Mouse (Mus musculus): ENCODE measurements around the gene Vmn1r35. TPM values are rescaled to one million over a fixed set of nuclear protein-coding genes. Genes with fewer than 3 reads are reported as not detected.
"Not testable (repeated sequence)": the region's sequence is repeated elsewhere in the genome, so short reads cannot be mapped to it uniquely, and the experiment has no call there.

The Vmn1r35 gene
- total RNA-seq (2015) = not detected in 2 replicates
- total RNA-seq (2017) = not detected in 2 replicates

DNA sequence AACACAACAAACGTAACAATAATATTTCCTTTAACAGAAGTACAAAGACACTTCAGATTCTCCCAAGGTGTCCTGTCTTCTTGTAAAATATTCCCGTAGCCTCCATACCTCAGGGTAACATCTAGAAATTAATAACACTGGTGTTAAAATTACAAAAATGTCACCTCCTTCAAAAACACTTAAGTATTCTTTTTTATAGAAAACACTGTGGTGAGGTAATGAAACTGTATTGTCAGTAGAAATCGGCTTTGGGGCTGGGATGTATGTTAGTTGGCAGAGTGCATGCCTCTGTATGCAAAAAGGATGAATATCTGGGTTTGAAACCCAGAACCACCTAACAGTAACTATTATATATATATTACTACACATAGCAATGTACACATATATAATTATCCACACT lies at the start of gene Vmn1r35:
Gene Vmn1r35 (minus strand): TSS at position 101 of the 400 bp plus-strand sequence.
- no peak for ATAC-seq (replicated peaks; ENCODE audit: poor library complexity)

DNA sequence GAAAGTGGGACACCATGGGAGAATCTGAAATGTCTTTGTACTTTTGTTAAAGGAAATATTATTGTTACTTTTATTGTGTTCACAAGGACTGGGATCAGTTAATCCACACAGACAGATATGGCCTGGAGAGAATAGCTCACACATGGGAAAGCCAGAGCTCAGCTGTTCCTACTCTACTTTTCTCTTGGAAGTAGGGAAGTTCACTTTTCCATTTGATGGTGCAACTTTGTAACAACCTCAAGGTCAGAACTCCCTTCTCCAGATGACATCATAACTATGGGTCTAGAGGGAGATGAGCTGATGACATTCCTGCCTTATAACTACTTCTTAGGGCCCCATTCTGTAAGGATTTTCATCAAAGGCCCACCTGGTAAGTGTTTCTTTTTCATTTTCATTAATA lies 43.4 kb upstream of the Vmn1r35 start, which contains the start of gene Vmn1r37:
Gene Vmn1r37 (plus strand): TSS at position 301 of the 400 bp plus-strand sequence.
- not testable (repeated sequence) for ATAC-seq (replicated peaks; ENCODE audit: poor library complexity)

DNA sequence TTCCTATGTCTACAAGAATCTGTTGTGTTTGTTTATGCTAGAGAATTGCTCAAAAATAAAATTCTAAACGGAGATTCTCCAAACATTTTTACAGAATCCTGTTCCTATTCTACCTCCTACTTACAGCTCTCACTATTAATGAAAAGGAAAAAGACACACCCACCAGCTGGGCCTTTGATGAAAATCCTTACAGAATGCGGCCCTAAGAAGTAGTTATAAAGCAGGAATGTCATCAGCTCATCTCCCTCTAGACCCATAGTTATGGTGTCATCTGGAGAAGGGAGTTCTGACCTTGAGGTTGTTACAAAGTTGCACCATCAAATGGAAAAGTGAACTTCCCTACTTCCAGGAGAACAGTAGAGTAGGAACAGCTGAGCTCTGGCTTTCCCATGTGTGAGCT lies 33.4 kb upstream of the Vmn1r35 start, which contains the start of gene Vmn1r36:
Gene Vmn1r36 (minus strand): TSS at position 101 of the 400 bp plus-strand sequence.
- not testable (repeated sequence) for ATAC-seq (replicated peaks; ENCODE audit: poor library complexity)

DNA sequence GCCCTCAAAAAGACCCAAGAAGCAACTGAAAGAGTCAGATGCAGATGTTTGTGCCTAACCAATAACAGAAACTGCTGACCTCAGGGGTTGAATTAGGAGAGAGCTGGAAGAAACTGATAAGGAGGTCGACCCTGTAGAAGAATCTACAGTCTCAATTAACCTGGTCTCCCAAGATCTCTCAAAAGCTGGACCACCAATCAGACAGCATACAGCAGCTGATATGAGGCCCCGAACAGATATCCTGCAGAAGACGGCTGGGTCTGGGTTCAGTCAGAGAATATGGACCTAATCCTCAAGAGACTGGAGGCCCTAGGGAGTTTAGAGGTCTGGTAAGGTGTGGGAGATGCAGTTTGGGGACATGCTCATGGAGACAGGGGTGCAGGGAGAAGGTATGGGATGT lies 28.1 kb upstream of the Vmn1r35 start:
- ATAC-seq (replicated peaks; ENCODE audit: poor library complexity) = peak; percentile 84

DNA sequence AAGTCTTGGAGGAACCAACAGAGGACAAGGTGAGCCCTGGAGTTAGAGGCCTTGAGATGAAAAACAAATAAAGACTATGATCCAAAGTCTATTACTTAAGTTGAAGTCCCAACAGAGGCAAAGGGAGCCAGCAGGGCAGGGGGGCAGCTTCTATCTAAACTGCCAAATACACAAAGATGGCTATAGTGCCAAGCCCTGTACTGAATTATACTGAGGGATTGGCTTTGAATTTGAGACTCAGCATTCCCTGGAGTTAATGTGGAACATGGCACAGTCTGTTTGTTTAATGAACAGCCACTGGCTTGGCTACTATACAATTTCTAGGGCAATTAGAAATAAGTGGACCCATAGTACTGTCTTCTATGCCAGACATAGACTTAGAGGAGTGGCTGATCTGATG lies 23.2 kb upstream of the Vmn1r35 start:
- no peak for ATAC-seq (replicated peaks; ENCODE audit: poor library complexity)

DNA sequence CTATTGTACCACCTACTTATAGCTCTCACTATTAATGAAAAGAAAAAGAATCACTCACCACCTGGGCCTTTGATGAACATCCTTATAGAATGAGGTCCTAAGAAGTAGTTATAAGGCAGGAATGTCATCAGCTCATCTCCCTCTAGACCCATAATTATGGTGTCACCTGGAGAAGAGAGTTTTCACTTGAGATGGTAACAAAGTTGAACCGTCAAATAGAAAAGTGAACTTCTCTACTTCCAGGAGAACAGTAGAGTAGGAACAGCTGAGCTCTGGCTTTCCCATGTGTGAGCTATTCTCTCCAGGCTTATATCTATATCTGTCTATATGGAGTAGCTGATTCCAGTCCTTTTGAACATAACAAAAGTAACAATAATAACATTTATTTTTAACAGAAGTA lies 41.9 kb downstream of the Vmn1r35 start, which contains the start of gene Vmn1r34:
Gene Vmn1r34 (minus strand): TSS at position 101 of the 400 bp plus-strand sequence.
- ATAC-seq (replicated peaks; ENCODE audit: poor library complexity) = no peak

Other genes starting within 250 kb of the Vmn1r35 start
- 211 TPM in 2 replicates for gene Mad2l1, start 150.5 kb downstream of the Vmn1r35 start, total RNA-seq (2015)
- 125 and 137 TPM in 2 replicates for gene Mad2l1, start 150.5 kb downstream of the Vmn1r35 start, total RNA-seq (2017)
- gene Vmn1r32, start 125.8 kb downstream of the Vmn1r35 start, total RNA-seq (2015) = not detected in 2 replicates
- gene Vmn1r32, start 125.8 kb downstream of the Vmn1r35 start, total RNA-seq (2017) = not detected in 2 replicates
- not detected in 2 replicates for gene Vmn1r33, start 67.6 kb downstream of the Vmn1r35 start, total RNA-seq (2015)
- not detected in 2 replicates for gene Vmn1r33, start 67.6 kb downstream of the Vmn1r35 start, total RNA-seq (2017)
- gene Vmn1r34, start 42.0 kb downstream of the Vmn1r35 start, total RNA-seq (2015) = not detected in 2 replicates
- gene Vmn1r34, start 42.0 kb downstream of the Vmn1r35 start, total RNA-seq (2017) = not detected in 2 replicates
- gene Vmn1r36, start 33.3 kb upstream of the Vmn1r35 start, total RNA-seq (2015) = not detected in 2 replicates
- gene Vmn1r36, start 33.3 kb upstream of the Vmn1r35 start, total RNA-seq (2017) = not detected in 2 replicates
- gene Vmn1r37, start 43.5 kb upstream of the Vmn1r35 start, total RNA-seq (2015) = not detected in 2 replicates
- gene Vmn1r37, start 43.5 kb upstream of the Vmn1r35 start, total RNA-seq (2017) = not detected in 2 replicates
- gene Vmn1r38, start 96.7 kb upstream of the Vmn1r35 start, total RNA-seq (2015) = not detected in 2 replicates
- not detected in 2 replicates for gene Vmn1r38, start 96.7 kb upstream of the Vmn1r35 start, total RNA-seq (2017)
- gene Vmn1r39, start 124.7 kb upstream of the Vmn1r35 start, total RNA-seq (2015) = not detected in 2 replicates
- not detected in 2 replicates for gene Vmn1r39, start 124.7 kb upstream of the Vmn1r35 start, total RNA-seq (2017)
- gene Gng12, start 210.5 kb upstream of the Vmn1r35 start, total RNA-seq (2015) = 190 and 214 TPM in 2 replicates
- 115 and 154 TPM in 2 replicates for gene Gng12, start 210.5 kb upstream of the Vmn1r35 start, total RNA-seq (2017)

Data from megakaryocyte progenitor cell, adult 5-6 weeks (primary cell).